Mouse (Mus musculus) testis, adult 2 months (tissue): Measurements from ENCODE around the gene Mcfd2.

ENCODE experiments used
- CTCF ChIP-seq: fragments of 200-500 bp; IDR thresholded peaks from 2 replicates; pipeline ENCODE4 v1.5.1; 2012; ENCODE audit warnings: low read depth, mild to moderate bottlenecking, inconsistent platforms, low read length, moderate library complexity; ENCODE audit not compliant: control insufficient read depth, insufficient read depth, insufficient replicate concordance
- POLR2A ChIP-seq: fragments of 200-500 bp; IDR thresholded peaks from 2 replicates; pipeline ENCODE4 v1.6.1; 2012; ENCODE audit warnings: low read depth, mild to moderate bottlenecking, inconsistent platforms, low read length, moderate library complexity; ENCODE audit not compliant: control insufficient read depth

DNA sequence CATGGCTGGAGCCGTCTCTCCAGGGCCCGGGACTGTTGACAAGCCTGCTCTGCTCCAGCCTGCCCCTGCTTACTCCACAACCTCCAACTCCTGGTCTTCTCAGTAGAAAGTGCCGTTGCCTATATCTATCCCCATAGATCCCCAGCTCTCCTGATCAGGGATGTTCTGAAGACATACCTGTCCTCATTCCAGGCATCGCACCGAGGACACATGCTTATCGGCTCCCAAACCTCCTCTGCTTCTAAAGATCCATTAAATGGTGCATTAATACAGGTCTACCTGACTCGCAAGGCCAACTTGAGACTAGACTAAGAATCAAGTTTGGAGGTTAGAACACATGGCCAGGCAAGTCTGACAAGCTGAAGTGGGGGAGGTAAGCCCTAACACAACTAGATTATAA, 51.2 kb downstream of the Mcfd2 start:
- TF ChIP-seq CTCF (no peak), POLR2A (no peak)
